Mouse (Mus musculus) lung, embryonic 14.5 days (tissue): Measurements from ENCODE around the gene 2010109A12Rik. TPM values are rescaled to one million over a fixed set of nuclear protein-coding genes. Genes with fewer than 3 reads are reported as not detected.

ENCODE experiments used
- ATAC-seq: fragments of 200-750 bp; cut with Nextera tagmentation; 2 replicates; pipeline ENCODE4 v1.8.0; 2017; ENCODE audit warnings: mild to moderate bottlenecking, moderate TSS enrichment, moderate library complexity; ENCODE audit not compliant: insufficient read depth
- DNase-seq: peaks from one replicate; pipeline ENCODE4 v3.0.0-alpha.2; 2015
- H3K27ac ChIP-seq: fragments of 300-500 bp; sonication (generic); 2 replicates; pipeline ENCODE4 v1.5.1; 2014; ENCODE audit warnings: low read depth, mild to moderate bottlenecking, moderate library complexity
- H3K27me3 ChIP-seq: fragments of 300-500 bp; sonication (generic); 2 replicates; pipeline ENCODE4 v1.6.1; 2014; ENCODE audit warnings: low read length, control low read depth; ENCODE audit not compliant: insufficient read depth
- H3K36me3 ChIP-seq: fragments of 300-500 bp; sonication (generic); 2 replicates; pipeline ENCODE4 v1.6.1; 2014; ENCODE audit warnings: control low read depth; ENCODE audit not compliant: insufficient read depth
- H3K4me1 ChIP-seq: fragments of 300-500 bp; sonication (generic); 2 replicates; pipeline ENCODE4 v1.6.1; 2014; ENCODE audit warnings: antibody characterized with exemption, control low read depth; ENCODE audit not compliant: insufficient read depth
- H3K4me2 ChIP-seq: fragments of 300-500 bp; sonication (generic); 2 replicates; pipeline ENCODE4 v1.6.1; 2014; ENCODE audit warnings: mild to moderate bottlenecking
- H3K4me3 ChIP-seq: fragments of 300-500 bp; sonication (generic); 2 replicates; pipeline ENCODE4 v1.5.1; 2014; ENCODE audit warnings: low read depth, low read length
- H3K9ac ChIP-seq: fragments of 300-500 bp; sonication (generic); 2 replicates; pipeline ENCODE4 v1.6.1; 2014
- H3K9me3 ChIP-seq: fragments of 300-500 bp; sonication (generic); 2 replicates; pipeline ENCODE4 v1.6.1; 2016; ENCODE audit warnings: low read depth, low read length, control low read depth
- CTCF ChIP-seq: IDR thresholded peaks from 2 replicates; pipeline ENCODE4 v1.5.1; 2016; ENCODE audit warnings: antibody characterized with exemption, low read depth
- WGBS: fragments of 180-500 bp; shearing (Covaris S2); extraction: QIAGEN DNeasy Blood & Tissue Kit; methylation state at CpG from one replicate; pipeline ENCODE4 v1.1.7; 2014; 5-methylcytosine and 5-hydroxymethylcytosine counted together
- polyA plus RNA-seq: library from polyadenylated mRNA; unstranded; fragments of >200 nt; fragmentation: Nextera tagmentation; extraction: Ambion mirVana; gene quantifications from 2 replicates; pipeline ENCODE4 v1.2.1, GENCODE M21; 2014

2010109A12Rik gene
- polyA plus RNA-seq, 1 experiment from 2014 or later = 2.0 TPM

DNA sequence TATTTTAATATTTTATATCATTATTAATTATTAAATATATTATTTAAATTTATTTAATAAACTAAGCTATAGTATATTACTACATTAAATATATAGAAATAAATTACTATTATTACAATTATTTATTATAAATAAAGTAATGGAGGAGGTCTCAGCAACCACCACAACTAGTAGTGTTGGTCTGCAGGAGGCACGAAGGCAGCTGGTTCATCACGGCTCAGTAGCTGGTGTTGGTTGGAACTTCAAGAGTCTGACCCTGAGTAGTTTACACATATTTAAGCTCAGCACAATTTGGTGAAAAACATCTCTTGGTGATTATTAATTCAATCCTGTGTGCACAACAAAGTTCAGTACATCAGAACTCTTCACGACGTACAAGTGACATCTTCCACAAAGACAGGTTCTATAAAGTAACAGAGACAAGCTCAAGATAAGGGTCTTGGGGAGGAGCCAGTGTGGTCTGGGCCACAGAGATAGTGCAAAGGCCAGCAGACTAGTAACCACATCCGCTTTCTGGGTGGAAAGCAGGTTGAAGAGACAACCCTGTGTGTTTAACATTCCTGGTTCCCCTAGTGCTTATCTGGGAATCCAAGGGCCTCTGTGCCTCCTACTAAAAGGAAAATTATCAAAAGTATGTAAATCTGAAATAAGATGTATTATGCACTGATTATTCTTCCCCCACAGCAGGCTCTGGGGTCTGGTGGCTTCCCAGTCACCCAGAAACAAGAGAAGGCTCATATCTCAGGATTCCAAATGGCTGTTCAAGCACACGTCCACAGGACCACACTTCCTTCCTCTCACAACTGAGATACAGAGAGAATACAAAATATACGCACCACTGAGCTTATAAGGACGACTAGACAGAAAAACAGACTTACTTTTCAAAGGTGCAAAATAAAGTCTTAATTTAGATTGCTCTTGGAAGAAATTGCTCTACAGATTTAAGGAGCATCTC, 33.5 kb downstream of the 2010109A12Rik start:
- no peak for DNase-seq
- no peaks in the 10 kb centered on the region for H3K36me3 ChIP-seq
- TF ChIP-seq CTCF = no peak
- no peak overlapping the region for H3K4me3 ChIP-seq
- no peak overlapping the region for H3K9ac ChIP-seq
- ATAC-seq = no peak
- H3K27ac ChIP-seq = no peak overlapping the region
- no peaks in the 10 kb centered on the region for H3K9me3 ChIP-seq
- 59% methylated on average over 8 of the region's 8 CpGs for WGBS
- no peaks in the 10 kb centered on the region for H3K27me3 ChIP-seq
- H3K4me1 ChIP-seq = no peaks in the 10 kb centered on the region
- no peak overlapping the region for H3K4me2 ChIP-seq

DNA sequence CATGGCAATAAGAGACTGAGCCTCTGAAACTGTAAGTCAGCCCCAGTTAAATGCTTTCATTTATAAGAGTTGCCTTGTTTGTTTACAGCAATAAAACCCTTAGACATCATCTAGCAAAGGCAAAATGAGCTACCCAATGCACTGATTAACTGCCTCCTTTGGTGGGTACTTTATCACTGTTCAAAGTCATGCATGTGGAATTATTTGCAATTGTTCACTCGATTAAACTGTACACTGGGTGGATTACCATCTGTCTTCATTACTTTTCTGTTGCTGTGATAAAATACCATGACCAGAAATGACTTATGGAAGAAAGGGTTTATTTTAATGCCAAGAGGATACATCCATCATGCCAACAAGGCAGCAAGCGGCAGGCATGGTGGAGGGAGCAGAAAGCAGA, 39.0 kb downstream of the 2010109A12Rik start:
- Histone ChIP-seq H3K9ac (no peak overlapping the region), H3K27ac (no peak overlapping the region), H3K36me3 (no peaks in the 10 kb centered on the region), H3K4me1 (no peaks in the 10 kb centered on the region), H3K9me3 (no peaks in the 10 kb centered on the region), H3K4me2 (no peak overlapping the region), H3K4me3 (no peak overlapping the region), H3K27me3 (no peaks in the 10 kb centered on the region)
- DNase-seq (no peak), ATAC-seq (no peak)
- no peak for TF ChIP-seq CTCF
- WGBS = 58% methylated on average over 2 of the region's 2 CpGs

DNA sequence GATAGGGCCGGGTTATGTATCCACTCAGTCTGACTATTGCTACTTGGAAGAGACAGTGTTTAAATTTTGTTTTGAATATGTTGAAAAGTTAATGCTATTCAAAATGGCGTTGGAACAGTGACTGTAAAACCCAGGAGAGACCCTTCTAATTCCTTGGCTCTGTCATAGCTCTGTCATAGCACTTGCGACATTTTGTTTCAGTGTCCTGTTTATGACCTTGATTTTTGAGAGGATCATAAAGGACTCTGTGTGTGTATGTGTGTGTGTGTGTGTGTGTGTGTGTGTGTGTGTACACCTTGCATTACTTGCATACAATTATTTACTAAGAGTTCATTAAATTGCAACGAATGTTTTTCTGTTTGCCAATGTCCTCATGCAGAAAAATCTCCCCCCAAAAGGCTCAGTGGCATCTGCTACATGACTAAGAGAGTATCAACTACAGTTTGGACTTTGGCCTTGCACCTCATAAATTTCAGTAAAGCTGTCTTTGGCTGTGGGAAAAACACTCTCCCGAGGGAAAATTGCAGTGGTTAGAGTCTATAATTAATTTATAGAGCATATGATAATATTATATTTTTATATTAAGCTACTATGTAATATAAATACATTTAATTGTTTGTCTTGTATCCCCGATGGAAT, 43.7 kb downstream of the 2010109A12Rik start:
- H3K4me1 ChIP-seq = no peaks in the 10 kb centered on the region
- WGBS = 47% methylated on average over 6 of the region's 6 CpGs
- TF ChIP-seq CTCF = no peak
- H3K27ac ChIP-seq = no peak overlapping the region
- DNase-seq = peak; percentile 50
- no peak overlapping the region for H3K4me3 ChIP-seq
- no peaks in the 10 kb centered on the region for H3K27me3 ChIP-seq
- H3K36me3 ChIP-seq = no peaks in the 10 kb centered on the region
- ATAC-seq = no peak
- H3K9ac ChIP-seq = no peak overlapping the region
- no peaks in the 10 kb centered on the region for H3K9me3 ChIP-seq
- H3K4me2 ChIP-seq = no peak overlapping the region

DNA sequence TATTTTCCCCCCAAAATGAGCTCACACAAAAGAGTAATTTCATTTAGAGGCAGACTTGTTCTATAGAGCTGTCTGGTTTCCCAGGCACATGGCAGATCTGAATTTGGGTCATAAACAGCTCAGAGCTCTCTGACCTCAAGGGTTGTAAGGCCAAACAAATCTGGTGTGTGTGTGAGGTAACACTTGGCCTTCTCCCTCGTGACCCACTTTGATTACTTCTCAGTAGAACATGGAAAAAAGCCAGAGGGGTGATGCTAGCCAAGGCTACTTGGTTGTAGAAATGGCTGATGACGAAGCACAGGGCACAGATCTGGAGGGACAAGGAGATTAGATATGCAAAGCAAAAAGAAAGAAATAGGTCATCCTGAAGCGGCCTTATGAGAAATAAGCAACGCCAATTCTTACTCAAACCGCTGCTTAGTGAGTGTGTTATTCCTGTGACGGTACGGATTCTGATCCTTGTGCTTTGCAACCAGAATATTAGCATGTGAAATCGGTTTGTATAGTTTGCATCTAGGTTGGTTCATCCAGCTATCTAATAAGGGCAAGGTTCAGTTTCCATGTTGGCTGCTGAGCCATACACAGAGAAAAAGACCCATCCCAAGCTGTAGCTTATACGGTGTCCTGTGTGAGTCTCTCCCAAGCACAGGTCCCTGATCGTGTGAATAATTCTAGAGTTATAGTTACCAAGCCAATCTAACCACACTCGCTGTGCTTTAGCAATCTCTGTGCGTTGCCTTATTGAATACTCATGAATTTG, 44.9 kb downstream of the 2010109A12Rik start:
- WGBS = 75% methylated on average over 12 of the region's 12 CpGs
- no peak overlapping the region for H3K9ac ChIP-seq
- ATAC-seq (no peak), DNase-seq (peak; percentile 17)
- no peak overlapping the region for H3K4me2 ChIP-seq
- no peak for TF ChIP-seq CTCF
- H3K27me3 ChIP-seq = no peaks in the 10 kb centered on the region
- H3K4me3 ChIP-seq = no peak overlapping the region
- H3K9me3 ChIP-seq = no peaks in the 10 kb centered on the region
- H3K27ac ChIP-seq = no peak overlapping the region
- no peaks in the 10 kb centered on the region for H3K36me3 ChIP-seq
- no peaks in the 10 kb centered on the region for H3K4me1 ChIP-seq

DNA sequence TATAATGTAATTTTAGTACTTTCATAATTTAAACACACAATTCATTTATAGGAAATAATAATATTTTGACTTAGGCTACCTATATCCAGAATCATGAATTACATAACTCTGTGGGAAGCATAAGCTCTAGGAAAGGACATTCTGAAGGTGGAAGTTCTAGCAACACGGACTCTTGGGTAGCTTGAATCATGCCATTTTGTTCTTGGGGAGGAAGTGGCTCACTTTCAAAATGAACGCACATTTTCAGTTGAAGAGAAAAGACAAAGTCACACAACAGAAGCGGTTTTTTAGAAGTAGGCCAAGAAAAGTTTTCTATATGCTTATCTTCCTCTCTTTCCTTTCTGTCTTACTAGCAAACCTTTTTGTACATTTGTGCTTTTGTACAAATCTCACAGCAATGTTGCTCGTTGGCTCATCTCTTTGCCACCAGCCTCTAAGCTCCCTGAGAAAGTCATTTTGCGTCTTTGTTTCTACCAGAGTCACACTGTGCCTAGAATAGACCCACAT, 49.5 kb downstream of the 2010109A12Rik start:
- H3K4me1 ChIP-seq = no peaks in the 10 kb centered on the region
- 80% methylated on average over 5 of the region's 5 CpGs for WGBS

DNA sequence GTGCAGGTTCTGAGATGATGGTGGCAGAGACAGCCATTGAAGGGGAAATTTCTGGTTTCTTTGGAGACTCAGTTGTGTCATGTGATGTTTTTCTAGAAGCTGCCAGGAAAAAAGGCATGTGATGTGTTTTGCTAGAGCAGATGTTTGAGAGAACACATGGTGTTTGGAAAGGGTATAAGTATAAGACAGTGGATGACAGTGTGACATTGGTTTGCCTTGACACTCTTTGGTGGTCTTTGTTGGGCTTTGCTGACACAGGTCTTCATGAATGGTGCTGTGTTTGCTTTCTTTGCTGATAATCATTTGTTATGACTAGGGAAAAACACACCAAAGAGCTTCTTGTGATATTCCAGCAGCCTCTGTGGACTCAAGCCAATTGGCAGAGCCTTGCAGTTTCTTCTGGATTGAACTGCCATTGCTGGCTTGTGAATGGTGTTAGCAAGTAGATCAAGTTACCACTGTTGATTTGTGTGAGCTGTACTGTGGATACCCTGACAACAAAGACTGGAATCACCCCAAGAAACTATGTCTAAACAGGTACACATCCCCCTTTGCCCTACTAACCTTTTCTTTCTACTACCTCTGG, 50.6 kb downstream of the 2010109A12Rik start:
- Histone ChIP-seq H3K4me2 (no peak overlapping the region), H3K27me3 (no peaks in the 10 kb centered on the region), H3K27ac (no peak overlapping the region), H3K36me3 (no peaks in the 10 kb centered on the region), H3K4me1 (no peaks in the 10 kb centered on the region), H3K9ac (no peak overlapping the region), H3K9me3 (no peaks in the 10 kb centered on the region; the same call in 1 of the 2 replicates), H3K4me3 (no peak overlapping the region)
- DNase-seq (peak; percentile 78), ATAC-seq (peak; percentile 88; the same call in 1 of the 2 replicates)
- TF ChIP-seq CTCF = no peak

More for the DNA sequence above, 49.5 kb downstream of the 2010109A12Rik start:
- no peaks in the 10 kb centered on the region; the same call in 1 of the 2 replicates for H3K9me3 ChIP-seq
- H3K9ac ChIP-seq = no peak overlapping the region
- H3K36me3 ChIP-seq = no peaks in the 10 kb centered on the region
- no peak overlapping the region for H3K4me3 ChIP-seq
- H3K27me3 ChIP-seq = no peaks in the 10 kb centered on the region
- no peak overlapping the region for H3K27ac ChIP-seq
- DNase-seq (no peak), ATAC-seq (no peak)
- H3K4me2 ChIP-seq = no peak overlapping the region
- TF ChIP-seq CTCF = no peak
